Mouse (Mus musculus) neural tube, embryonic 15.5 days (tissue): ENCODE measurements around the gene Arfrp1. TPM values are rescaled to one million over a fixed set of nuclear protein-coding genes. Genes with fewer than 3 reads are reported as not detected.

Experiments
- ATAC-seq: fragments of 200-750 bp; cut with Nextera tagmentation; 2 replicates; pipeline ENCODE4 v1.8.0; 2017; ENCODE audit warnings: mild to moderate bottlenecking, moderate TSS enrichment, moderate library complexity; ENCODE audit not compliant: low FRiP score
- H3K27ac ChIP-seq: fragments of 300-500 bp; sonication (generic); replicated peaks from 2 replicates; pipeline ENCODE4 v1.5.1; 2015; ENCODE audit warnings: mild to moderate bottlenecking, inconsistent platforms
- H3K27me3 ChIP-seq: fragments of 300-500 bp; sonication (generic); replicated peaks from 2 replicates; pipeline ENCODE4 v1.6.1; 2015; ENCODE audit warnings: inconsistent platforms
- H3K36me3 ChIP-seq: fragments of 300-500 bp; sonication (generic); 2 replicates; pipeline ENCODE4 v1.6.1; 2015; ENCODE audit warnings: inconsistent platforms
- H3K4me1 ChIP-seq: fragments of 300-500 bp; sonication (generic); 2 replicates; pipeline ENCODE4 v1.6.1; 2015; ENCODE audit warnings: inconsistent platforms
- H3K4me2 ChIP-seq: fragments of 300-500 bp; sonication (generic); 2 replicates; pipeline ENCODE4 v1.6.1; 2015; ENCODE audit warnings: inconsistent platforms, mild to moderate bottlenecking, moderate library complexity
- H3K4me3 ChIP-seq: fragments of 300-500 bp; sonication (generic); replicated peaks from 2 replicates; pipeline ENCODE4 v1.5.1; 2015; ENCODE audit warnings: mild to moderate bottlenecking, inconsistent platforms
- H3K9ac ChIP-seq: fragments of 300-500 bp; sonication (generic); replicated peaks from 2 replicates; pipeline ENCODE4 v1.6.1; 2015; ENCODE audit warnings: mild to moderate bottlenecking, inconsistent platforms
- H3K9me3 ChIP-seq: fragments of 300-500 bp; sonication (generic); replicated peaks from 2 replicates; pipeline ENCODE4 v1.6.1; 2016; ENCODE audit warnings: inconsistent platforms
- WGBS: fragments of 180-500 bp; shearing (Covaris S2); methylation state at CpG from one replicate; pipeline ENCODE4 v1.1.7; 2015; ENCODE audit warnings: mixed read lengths; 5-methylcytosine and 5-hydroxymethylcytosine counted together
- polyA plus RNA-seq: library from polyadenylated mRNA; unstranded; fragments of >200 nt; fragmentation: Nextera tagmentation; extraction: Ambion mirVana; gene quantifications from 2 replicates; pipeline ENCODE4 v1.2.1, GENCODE M21; 2015

The Arfrp1 gene
- polyA plus RNA-seq, 1 experiment from 2014 or later: 83.7 TPM

DNA sequence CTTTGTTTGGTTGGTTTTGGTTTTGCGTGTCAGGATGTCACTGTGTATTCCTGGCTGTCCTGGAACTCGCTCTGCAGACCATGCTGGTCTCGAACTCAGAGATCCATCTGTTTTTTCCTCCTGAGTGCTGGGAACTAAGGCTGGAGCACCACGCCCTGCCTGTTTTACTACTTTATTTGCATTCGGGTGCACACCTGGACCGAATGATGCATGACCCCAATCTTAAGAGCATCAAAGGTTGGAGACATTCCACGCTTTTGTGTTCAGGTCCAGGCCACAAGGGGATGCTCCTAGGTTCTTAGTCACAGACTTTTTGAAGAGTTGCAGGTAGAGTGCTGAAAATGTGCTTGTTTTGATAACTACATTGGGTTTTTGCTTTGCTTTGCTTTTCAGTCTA, 45.1 kb downstream of the Arfrp1 start:
- Histone ChIP-seq H3K36me3 (peaks cover 27% of the 10 kb centered on the region), H3K4me1 (peaks cover 19% of the 10 kb centered on the region), H3K4me2 (peak overlapping the region; percentile 70), H3K9me3 (no peaks in the 10 kb centered on the region), H3K27ac (peak overlapping the region; percentile 74; the same call in 1 of the 2 replicates), H3K27me3 (peaks cover 10% of the 10 kb centered on the region; the same call in 1 of the 2 replicates), H3K9ac (peak overlapping the region; percentile 53), H3K4me3 (peak overlapping the region; percentile 56)
- no peak for ATAC-seq
- 16% methylated on average over 7 of the region's 7 CpGs for WGBS

DNA sequence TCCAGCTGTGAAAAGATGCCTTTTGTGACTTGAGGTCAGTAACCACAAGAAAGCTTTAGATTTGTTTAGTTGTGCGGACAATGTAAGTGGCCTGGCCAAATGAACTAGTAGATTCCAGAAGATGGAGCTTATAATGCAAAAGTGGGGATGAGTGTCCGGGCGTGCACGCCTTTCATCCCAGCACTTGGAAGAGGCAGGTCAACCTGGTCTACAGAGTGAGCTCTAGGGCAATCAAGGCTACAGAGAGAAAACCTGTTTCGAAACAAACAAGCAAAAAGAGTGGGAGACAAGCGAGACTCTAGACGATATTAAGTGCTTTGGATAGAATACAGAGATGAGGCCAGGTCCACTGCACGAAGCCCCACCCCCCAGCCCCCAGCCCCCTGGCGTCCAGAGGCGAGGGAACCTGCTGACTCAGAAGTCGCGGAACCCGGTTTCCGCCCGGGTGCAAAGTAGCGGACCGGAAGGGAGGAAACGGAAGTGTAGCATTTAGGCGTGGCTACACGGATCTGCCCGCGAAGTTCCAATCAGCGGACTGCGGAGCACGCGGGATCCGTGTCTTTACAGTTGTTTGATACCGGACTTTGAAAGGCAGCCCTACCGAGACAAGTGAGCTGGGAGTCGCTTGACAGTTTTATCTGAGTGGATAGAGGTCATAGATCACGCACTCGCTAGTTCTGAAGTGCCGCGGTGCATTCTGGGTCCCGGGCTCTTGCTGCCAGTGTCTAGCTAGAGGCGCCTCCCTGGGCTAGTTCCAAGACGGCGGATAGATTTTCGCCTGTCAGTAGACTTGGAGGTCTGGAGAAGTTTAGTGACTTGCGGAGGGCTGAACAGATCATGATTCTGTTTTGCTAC, 45.7 kb downstream of the Arfrp1 start, which contains the start of gene Rtel1:
Gene Rtel1, plus strand, starts transcription at position 492 of the 855 bp plus-strand sequence.
- Histone ChIP-seq H3K4me3 (peak within 1 kb of the TSS; percentile 56), H3K27me3 (peaks cover 10% of the 10 kb centered on the region; the same call in 1 of the 2 replicates), H3K36me3 (peaks cover 20% of the 10 kb centered on the region), H3K27ac (peak within 1 kb of the TSS; percentile 74), H3K4me1 (peaks cover 24% of the 10 kb centered on the region), H3K4me2 (peak within 1 kb of the TSS; percentile 70), H3K9me3 (no peaks in the 10 kb centered on the region), H3K9ac (peak within 1 kb of the TSS; percentile 53)
- ATAC-seq: peak; percentile 91
- WGBS: 6% methylated on average over 40 of the region's 40 CpGs

DNA sequence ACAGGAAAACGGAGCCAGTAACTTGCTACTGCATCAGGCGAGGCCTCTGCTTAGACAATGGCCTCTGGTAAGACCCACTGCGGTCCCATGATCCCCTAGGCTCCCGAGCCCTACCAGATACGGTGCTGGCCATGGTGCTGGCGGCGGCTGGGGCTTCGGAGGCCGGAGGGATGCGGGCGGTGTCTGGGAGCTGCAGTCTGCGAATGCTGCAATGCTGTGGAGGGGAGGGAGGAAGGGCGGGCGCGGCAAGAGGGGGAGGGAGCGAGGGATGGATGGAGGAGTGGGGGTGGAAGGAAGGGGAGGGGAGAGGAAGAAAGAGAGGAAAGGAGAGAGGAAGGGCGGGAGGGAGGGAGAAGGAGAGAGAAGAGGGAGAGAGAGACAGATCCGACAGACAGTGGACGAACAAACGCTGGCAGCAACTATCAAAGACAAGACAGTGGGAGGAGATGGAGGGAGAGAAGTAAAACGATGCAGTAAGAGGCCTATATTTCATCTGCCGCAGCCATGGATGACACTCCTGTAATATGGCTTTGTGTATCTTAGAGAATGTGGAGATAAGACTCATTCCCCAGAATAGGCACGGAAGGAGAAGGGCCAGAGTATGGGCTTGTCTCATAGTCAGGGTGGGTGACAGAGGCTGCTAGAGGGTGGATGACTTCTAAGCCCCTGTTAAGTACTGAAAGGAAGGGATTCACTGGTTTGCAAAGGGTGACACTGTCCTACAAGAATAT, 51.0 kb downstream of the Arfrp1 start, which contains the start of gene Stmn3:
Gene Stmn3, minus strand, starts transcription at position 421 of the 731 bp plus-strand sequence.
- Histone ChIP-seq H3K4me1 (peaks cover 38% of the 10 kb centered on the region), H3K27ac (peak within 1 kb of the TSS; percentile 96), H3K4me3 (peak within 1 kb of the TSS; percentile 79), H3K9ac (peak within 1 kb of the TSS; percentile 95), H3K36me3 (peaks cover 3% of the 10 kb centered on the region; the same call in 1 of the 2 replicates), H3K27me3 (peaks cover 10% of the 10 kb centered on the region; the same call in 1 of the 2 replicates), H3K9me3 (no peaks in the 10 kb centered on the region), H3K4me2 (peak within 1 kb of the TSS; percentile 73)
- whole genome bisulfite sequencing: 4% methylated on average over 19 of the region's 23 CpGs
- peak; percentile 93 for ATAC-seq

DNA sequence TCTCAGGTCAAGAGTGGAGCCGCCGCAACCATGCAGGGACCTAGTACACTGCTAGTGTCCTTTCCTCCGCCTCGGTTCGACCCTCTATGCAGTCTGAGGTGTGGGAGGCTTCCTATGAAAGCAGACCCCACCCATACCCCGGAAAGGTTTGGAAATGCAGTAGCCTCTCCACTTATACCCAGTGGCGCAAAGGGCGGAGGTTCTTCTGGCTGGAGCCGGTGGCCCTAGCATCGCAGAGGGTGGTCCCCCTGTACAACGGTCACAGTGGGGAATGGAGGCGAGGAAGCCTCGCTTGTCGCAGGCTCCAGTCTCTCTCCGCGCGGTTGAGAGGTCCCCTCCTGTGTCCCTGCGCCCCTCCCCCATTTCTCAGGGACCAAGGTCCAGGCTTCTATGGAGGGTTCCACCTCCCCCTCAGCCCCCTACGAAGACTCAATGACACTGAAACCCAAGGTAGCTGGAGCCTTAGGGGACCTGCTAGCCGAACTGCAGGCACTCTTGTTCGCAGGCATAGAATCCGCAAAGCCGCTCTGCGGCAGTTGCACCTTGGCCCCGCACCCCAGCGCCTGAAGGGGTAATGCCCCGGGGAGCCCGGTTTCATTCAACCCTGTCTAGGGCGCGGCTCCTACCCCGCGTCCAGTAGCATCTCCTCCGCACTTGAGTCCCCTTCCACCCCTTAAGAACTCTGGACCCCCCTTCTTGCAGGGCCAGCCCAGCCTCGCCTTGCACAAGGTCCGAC, 51.7 kb downstream of the Arfrp1 start:
- no peaks in the 10 kb centered on the region for H3K9me3 ChIP-seq
- peaks cover 10% of the 10 kb centered on the region for H3K36me3 ChIP-seq
- H3K27ac ChIP-seq: peak overlapping the region; percentile 96
- H3K4me2 ChIP-seq: peak overlapping the region; percentile 73
- H3K4me1 ChIP-seq: peaks cover 39% of the 10 kb centered on the region
- peak; percentile 71 for ATAC-seq
- peak overlapping the region; percentile 79 for H3K4me3 ChIP-seq
- H3K9ac ChIP-seq: peak overlapping the region; percentile 95
- WGBS: under 1% methylated on average over 35 of the region's 35 CpGs
- H3K27me3 ChIP-seq: peaks cover 10% of the 10 kb centered on the region; the same call in 1 of the 2 replicates

DNA sequence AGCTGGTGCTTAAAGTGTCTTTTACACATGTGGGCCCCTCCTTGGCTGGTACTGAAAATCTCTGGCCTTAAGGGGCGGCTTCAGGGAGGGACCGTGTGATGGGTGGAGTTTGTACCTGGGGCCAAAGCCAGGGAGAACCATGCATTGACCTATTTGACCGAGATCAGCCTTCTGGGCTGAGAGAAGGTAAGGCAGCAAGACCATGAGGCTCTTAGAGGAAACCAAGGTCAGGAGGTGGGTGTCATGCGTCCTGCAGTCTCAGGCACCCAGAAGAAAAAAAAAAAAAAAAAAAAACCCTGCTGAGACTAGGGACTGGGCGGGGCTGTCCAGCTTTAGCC, 52.2 kb downstream of the Arfrp1 start:
- Histone ChIP-seq H3K36me3 (peaks cover 15% of the 10 kb centered on the region), H3K27me3 (peaks cover 10% of the 10 kb centered on the region; the same call in 1 of the 2 replicates), H3K4me1 (peaks cover 41% of the 10 kb centered on the region), H3K27ac (peak overlapping the region; percentile 96), H3K4me2 (peak overlapping the region; percentile 73), H3K9me3 (no peaks in the 10 kb centered on the region), H3K9ac (peak overlapping the region; percentile 95), H3K4me3 (peak overlapping the region; percentile 79)
- WGBS: 13% methylated on average over 5 of the region's 5 CpGs
- ATAC-seq: no peak

DNA sequence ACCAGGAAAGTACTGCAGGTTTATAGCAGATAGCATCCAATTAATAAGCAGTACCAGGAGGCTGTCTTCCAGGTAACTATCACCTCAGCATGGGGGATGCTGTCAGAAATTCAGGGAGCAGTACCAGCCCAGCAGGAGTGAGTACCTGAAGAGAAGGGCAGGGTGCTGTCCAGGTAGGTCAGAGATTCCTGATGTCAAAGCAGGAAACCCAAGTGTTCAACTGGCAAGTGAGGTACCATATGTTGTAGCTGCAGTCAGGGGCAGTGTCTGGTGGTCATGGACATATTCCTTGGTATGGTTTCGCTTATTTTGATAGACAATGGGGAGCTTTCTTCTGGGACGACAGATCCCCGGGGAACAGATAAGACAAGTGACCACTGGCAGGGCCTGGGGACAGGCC, 52.8 kb downstream of the Arfrp1 start:
- H3K27me3 ChIP-seq: peaks cover 10% of the 10 kb centered on the region; the same call in 1 of the 2 replicates
- peak overlapping the region; percentile 79 for H3K4me3 ChIP-seq
- peak overlapping the region; percentile 96 for H3K27ac ChIP-seq
- peaks cover 21% of the 10 kb centered on the region for H3K36me3 ChIP-seq
- WGBS: 62% methylated on average over 3 of the region's 3 CpGs
- no peaks in the 10 kb centered on the region for H3K9me3 ChIP-seq
- peaks cover 43% of the 10 kb centered on the region for H3K4me1 ChIP-seq
- peak overlapping the region; percentile 73 for H3K4me2 ChIP-seq
- ATAC-seq: no peak
- peak overlapping the region; percentile 95 for H3K9ac ChIP-seq

Other genes with a start within 250 kb of the Arfrp1 start
- 36.9 and 45.8 TPM in 2 replicates for gene Kcnq2, start 230.1 kb downstream of the Arfrp1 start, polyA plus RNA-seq
- gene Eef1a2, start 208.4 kb downstream of the Arfrp1 start, polyA plus RNA-seq: 15.4 and 16.8 TPM in 2 replicates
- 361 and 401 TPM in 2 replicates for gene Ppdpf, start 178.2 kb downstream of the Arfrp1 start, polyA plus RNA-seq
- gene Ptk6, start 162.6 kb downstream of the Arfrp1 start, polyA plus RNA-seq: 0.05 TPM in 1 of 2 replicates, not detected in the other
- gene Srms, start 152.2 kb downstream of the Arfrp1 start, polyA plus RNA-seq: 0.17 and 0.36 TPM in 2 replicates
- gene Fndc11, start 145.4 kb downstream of the Arfrp1 start, polyA plus RNA-seq: 0.20 and 0.22 TPM in 2 replicates
- 0.37 and 0.91 TPM in 2 replicates for gene Helz2, start 123.4 kb downstream of the Arfrp1 start, polyA plus RNA-seq
- gene Gmeb2, start 77.4 kb downstream of the Arfrp1 start, polyA plus RNA-seq: 13.9 and 14.6 TPM in 2 replicates
- 1,381 and 1,726 TPM in 2 replicates for gene Stmn3, start 50.9 kb downstream of the Arfrp1 start, polyA plus RNA-seq
- 37.3 and 39.4 TPM in 2 replicates for gene Rtel1, start 45.7 kb downstream of the Arfrp1 start, polyA plus RNA-seq
- gene Zgpat, start 476 bp downstream of the Arfrp1 start, polyA plus RNA-seq: 71.1 and 81.9 TPM in 2 replicates
- gene Lime1, start 14.7 kb upstream of the Arfrp1 start, polyA plus RNA-seq: 44.8 and 52.5 TPM in 2 replicates
- gene Zbtb46, start 94.0 kb upstream of the Arfrp1 start, polyA plus RNA-seq: 18.5 and 19.7 TPM in 2 replicates
- 0.12 and 0.13 TPM in 2 replicates for gene Abhd16b, start 127.8 kb upstream of the Arfrp1 start, polyA plus RNA-seq
- 112 and 113 TPM in 2 replicates for gene Tpd52l2, start 131.7 kb upstream of the Arfrp1 start, polyA plus RNA-seq
- 242 and 263 TPM in 2 replicates for gene Dnajc5, start 155.1 kb upstream of the Arfrp1 start, polyA plus RNA-seq
- 65.6 and 66.7 TPM in 2 replicates for gene Uckl1, start 219.5 kb upstream of the Arfrp1 start, polyA plus RNA-seq
- 58.2 and 61.1 TPM in 2 replicates for gene Prpf6, start 226.5 kb upstream of the Arfrp1 start, polyA plus RNA-seq
- 68.1 and 87.0 TPM in 2 replicates for gene Zfp512b, start 227.4 kb upstream of the Arfrp1 start, polyA plus RNA-seq
- 164 and 191 TPM in 2 replicates for gene Samd10, start 233.8 kb upstream of the Arfrp1 start, polyA plus RNA-seq